Mouse (Mus musculus): Measurements from ENCODE around the gene Agbl1. TPM values are rescaled to one million over a fixed set of nuclear protein-coding genes. Genes with fewer than 3 reads are reported as not detected.

Agbl1 gene
- polyA plus RNA-seq, 1 experiment from 2014 or later: 0.18 TPM

DNA sequence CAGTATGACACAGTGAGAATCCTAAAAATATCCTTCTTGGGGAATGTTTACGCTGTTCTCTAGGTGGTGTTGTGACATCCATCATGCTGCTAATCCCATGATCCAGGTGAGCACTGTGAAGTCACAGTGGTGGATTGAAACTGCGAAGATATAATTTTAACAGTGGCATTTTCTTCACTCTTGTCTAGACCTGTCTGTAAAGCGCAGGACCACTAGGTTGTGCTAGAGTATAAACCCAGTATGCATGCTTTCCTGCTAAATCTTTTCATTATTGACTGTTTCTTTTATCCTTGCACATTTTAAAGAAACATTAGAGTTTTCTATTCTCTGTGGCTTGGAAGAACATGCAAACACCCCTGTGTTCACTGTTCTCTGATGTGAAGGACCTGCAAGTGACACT lies 57.8 kb downstream of the Agbl1 start:
- Histone ChIP-seq H3K4me3 (no peak overlapping the region), H3K9ac (no peak overlapping the region), H3K27me3 (no peaks in the 10 kb centered on the region), H3K4me2 (no peak overlapping the region), H3K4me1 (no peaks in the 10 kb centered on the region), H3K36me3 (no peaks in the 10 kb centered on the region), H3K27ac (no peak overlapping the region), H3K9me3 (no peaks in the 10 kb centered on the region)
- 77% methylated on average over 3 of the region's 3 CpGs for WGBS
- ATAC-seq (ENCODE audit: insufficient number of reproducible peaks, low FRiP score, low TSS enrichment, low read depth): no peak

- H3K27ac ChIP-seq: no peak overlapping the region
- H3K4me1 ChIP-seq: no peaks in the 10 kb centered on the region
- H3K9me3 ChIP-seq: no peaks in the 10 kb centered on the region
- H3K4me2 ChIP-seq: no peak overlapping the region
- H3K27me3 ChIP-seq: no peaks in the 10 kb centered on the region
- no peak overlapping the region for H3K9ac ChIP-seq
- no peak for ATAC-seq (ENCODE audit: insufficient number of reproducible peaks, low FRiP score, low TSS enrichment, low read depth)
- 78% methylated on average over 4 of the region's 4 CpGs for WGBS
- no peak overlapping the region for H3K4me3 ChIP-seq
- H3K36me3 ChIP-seq: no peaks in the 10 kb centered on the region
Observed at GRCm38 (mm10) chr7:76321866-76322553, 92.3 kb downstream of the Agbl1 start.

- Histone ChIP-seq H3K27me3 (no peaks in the 10 kb centered on the region), H3K4me3 (no peak overlapping the region), H3K4me1 (no peaks in the 10 kb centered on the region), H3K4me2 (no peak overlapping the region), H3K27ac (no peak overlapping the region), H3K9me3 (no peaks in the 10 kb centered on the region), H3K9ac (no peak overlapping the region), H3K36me3 (no peaks in the 10 kb centered on the region)
- no peak for ATAC-seq (ENCODE audit: insufficient number of reproducible peaks, low FRiP score, low TSS enrichment, low read depth)
- 55% methylated on average over 2 of the region's 2 CpGs for WGBS
Observed at GRCm38 (mm10) chr7:76326091-76326490, 96.4 kb downstream of the Agbl1 start.

DNA sequence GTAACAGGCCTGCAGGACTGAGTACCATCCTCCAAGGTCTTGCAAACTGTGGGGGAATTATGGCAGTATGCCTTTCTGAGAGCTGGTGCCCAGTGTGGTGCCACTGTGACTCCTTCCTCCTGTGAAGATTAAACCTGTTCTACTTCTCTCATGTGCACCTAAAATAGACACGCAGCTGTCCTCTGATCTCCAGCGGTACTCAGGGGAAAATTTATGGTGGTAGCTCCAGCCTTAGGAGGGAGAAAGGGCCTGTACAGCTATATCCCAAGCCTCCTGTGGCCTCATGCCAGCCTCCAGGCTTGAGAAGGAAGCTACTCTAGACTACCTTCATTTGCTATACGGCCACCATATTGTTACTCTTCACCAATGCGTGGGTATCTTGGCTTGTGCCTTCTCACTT lies 109.6 kb downstream of the Agbl1 start:
- no peaks in the 10 kb centered on the region for H3K9me3 ChIP-seq
- H3K36me3 ChIP-seq: no peaks in the 10 kb centered on the region
- H3K27ac ChIP-seq: no peak overlapping the region
- 90% methylated on average over 4 of the region's 4 CpGs for WGBS
- no peaks in the 10 kb centered on the region for H3K27me3 ChIP-seq
- H3K4me2 ChIP-seq: no peak overlapping the region
- H3K4me1 ChIP-seq: no peaks in the 10 kb centered on the region
- no peak overlapping the region for H3K9ac ChIP-seq
- H3K4me3 ChIP-seq: no peak overlapping the region
- no peak for ATAC-seq (ENCODE audit: insufficient number of reproducible peaks, low FRiP score, low TSS enrichment, low read depth)

- no peak overlapping the region for H3K9ac ChIP-seq
- 85% methylated on average over 1 of the region's 1 CpGs for WGBS
- ATAC-seq (ENCODE audit: insufficient number of reproducible peaks, low FRiP score, low TSS enrichment, low read depth): no peak
Observed at GRCm38 (mm10) chr7:76341601-76342000, 111.9 kb downstream of the Agbl1 start.

DNA sequence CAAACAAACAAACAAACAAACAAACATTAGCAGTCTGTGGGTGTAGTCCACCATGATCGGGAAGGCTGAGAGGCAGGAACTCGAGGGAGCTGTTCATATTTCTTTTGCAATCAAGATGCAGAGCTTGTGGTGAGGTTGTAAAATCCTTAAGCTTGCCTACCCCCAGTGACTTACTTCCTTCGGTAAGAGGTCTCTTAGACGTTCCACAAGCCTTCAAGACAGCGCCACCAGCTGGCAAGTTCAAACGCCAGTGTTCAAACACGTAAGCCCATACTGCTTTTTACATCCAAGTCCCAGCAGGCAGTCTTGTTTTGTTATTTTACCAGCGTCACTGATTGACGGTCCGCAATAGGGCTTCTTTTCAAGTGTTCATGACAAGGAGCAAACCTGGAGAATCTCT lies 123.8 kb downstream of the Agbl1 start:
- Histone ChIP-seq H3K4me3 (no peak overlapping the region), H3K9me3 (no peaks in the 10 kb centered on the region), H3K27me3 (no peaks in the 10 kb centered on the region), H3K9ac (no peak overlapping the region), H3K4me2 (no peak overlapping the region), H3K36me3 (no peaks in the 10 kb centered on the region), H3K4me1 (no peaks in the 10 kb centered on the region), H3K27ac (no peak overlapping the region)
- WGBS: 35% methylated on average over 10 of the region's 10 CpGs
- no peak for ATAC-seq (ENCODE audit: insufficient number of reproducible peaks, low FRiP score, low TSS enrichment, low read depth)

More at GRCm38 (mm10) chr7:76341601-76342000, 111.9 kb downstream of the Agbl1 start:
- no peaks in the 10 kb centered on the region for H3K27me3 ChIP-seq
- H3K4me2 ChIP-seq: no peak overlapping the region
- H3K36me3 ChIP-seq: no peaks in the 10 kb centered on the region
- no peak overlapping the region for H3K4me3 ChIP-seq
- H3K27ac ChIP-seq: no peak overlapping the region
- no peaks in the 10 kb centered on the region for H3K9me3 ChIP-seq
- H3K4me1 ChIP-seq: no peaks in the 10 kb centered on the region

DNA sequence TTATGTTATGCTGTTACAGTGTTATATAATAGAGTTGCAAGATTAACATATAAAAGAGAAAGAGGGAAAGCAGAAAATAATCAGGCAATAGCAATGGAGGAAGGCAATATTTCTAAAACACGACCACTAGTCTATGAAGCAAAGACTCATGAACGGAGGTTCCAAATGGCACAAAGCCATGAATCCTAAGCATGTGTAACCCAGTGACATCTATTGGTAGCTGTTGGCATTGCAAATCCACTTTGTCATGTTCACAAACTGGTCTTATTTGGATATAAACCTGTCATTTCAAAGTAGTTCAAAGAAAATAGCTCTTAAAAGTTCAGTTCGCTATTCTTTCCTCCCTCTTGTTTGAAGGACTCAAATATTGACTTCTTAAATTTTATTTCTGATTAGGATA lies 124.8 kb downstream of the Agbl1 start:
- Histone ChIP-seq H3K4me1 (no peaks in the 10 kb centered on the region), H3K27me3 (no peaks in the 10 kb centered on the region), H3K27ac (no peak overlapping the region), H3K36me3 (no peaks in the 10 kb centered on the region), H3K4me3 (no peak overlapping the region), H3K9me3 (no peaks in the 10 kb centered on the region), H3K9ac (no peak overlapping the region), H3K4me2 (no peak overlapping the region)
- 17% methylated on average over 3 of the region's 3 CpGs for WGBS
- ATAC-seq (ENCODE audit: insufficient number of reproducible peaks, low FRiP score, low TSS enrichment, low read depth): no peak

DNA sequence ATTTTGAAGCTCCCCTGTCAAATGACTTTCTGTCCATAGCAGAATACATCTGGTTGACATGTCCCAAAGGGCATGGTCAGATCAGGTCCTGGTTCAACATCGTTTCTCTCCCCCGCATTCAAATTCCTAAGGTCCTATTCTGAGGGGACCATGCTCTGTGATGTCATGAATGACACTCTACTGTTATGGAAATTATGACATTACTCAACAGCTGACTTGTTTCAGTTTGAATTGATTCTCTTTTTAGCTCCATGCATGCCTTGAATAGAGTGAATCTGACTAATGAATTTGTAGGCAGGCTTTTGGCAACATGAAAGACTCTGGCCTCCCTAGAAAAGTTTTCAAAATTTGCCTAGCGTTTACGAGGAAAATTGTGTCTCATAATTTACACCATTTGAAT lies 141.6 kb downstream of the Agbl1 start:
- H3K4me3 ChIP-seq: no peak overlapping the region
- ATAC-seq (ENCODE audit: insufficient number of reproducible peaks, low FRiP score, low TSS enrichment, low read depth): no peak
- no peaks in the 10 kb centered on the region for H3K4me1 ChIP-seq
- no peaks in the 10 kb centered on the region for H3K36me3 ChIP-seq
- H3K27me3 ChIP-seq: no peaks in the 10 kb centered on the region
- no peak overlapping the region for H3K4me2 ChIP-seq
- 87% methylated on average over 4 of the region's 4 CpGs for WGBS
- no peak overlapping the region for H3K27ac ChIP-seq
- no peaks in the 10 kb centered on the region for H3K9me3 ChIP-seq
- no peak overlapping the region for H3K9ac ChIP-seq

DNA sequence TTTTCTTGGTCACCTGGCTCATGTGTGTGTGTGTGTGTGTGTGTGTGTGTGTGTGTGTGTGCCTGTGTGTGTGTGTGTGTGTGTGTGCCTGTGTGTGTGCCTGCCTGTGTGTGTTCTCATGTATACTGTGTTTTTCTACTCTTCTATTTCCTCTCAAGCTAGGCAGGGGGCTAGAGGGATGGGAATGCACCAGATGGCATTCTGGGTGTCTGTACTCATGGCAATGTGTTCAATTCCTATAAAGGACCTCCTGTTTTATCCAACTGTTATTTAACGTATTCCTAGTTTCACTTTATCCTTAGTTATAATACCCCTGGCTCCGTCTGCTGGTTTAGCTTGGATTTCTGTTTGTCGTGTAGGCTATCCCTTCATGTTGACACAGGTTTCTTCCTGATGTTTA lies 149.8 kb downstream of the Agbl1 start:
- H3K4me3 ChIP-seq: no peak overlapping the region
- no peaks in the 10 kb centered on the region for H3K36me3 ChIP-seq
- H3K9me3 ChIP-seq: no peaks in the 10 kb centered on the region
- H3K4me1 ChIP-seq: no peaks in the 10 kb centered on the region
- H3K27ac ChIP-seq: no peak overlapping the region
- ATAC-seq (ENCODE audit: insufficient number of reproducible peaks, low FRiP score, low TSS enrichment, low read depth): no peak
- H3K9ac ChIP-seq: no peak overlapping the region
- H3K27me3 ChIP-seq: no peaks in the 10 kb centered on the region
- 79% methylated on average over 3 of the region's 3 CpGs for WGBS
- H3K4me2 ChIP-seq: no peak overlapping the region

DNA sequence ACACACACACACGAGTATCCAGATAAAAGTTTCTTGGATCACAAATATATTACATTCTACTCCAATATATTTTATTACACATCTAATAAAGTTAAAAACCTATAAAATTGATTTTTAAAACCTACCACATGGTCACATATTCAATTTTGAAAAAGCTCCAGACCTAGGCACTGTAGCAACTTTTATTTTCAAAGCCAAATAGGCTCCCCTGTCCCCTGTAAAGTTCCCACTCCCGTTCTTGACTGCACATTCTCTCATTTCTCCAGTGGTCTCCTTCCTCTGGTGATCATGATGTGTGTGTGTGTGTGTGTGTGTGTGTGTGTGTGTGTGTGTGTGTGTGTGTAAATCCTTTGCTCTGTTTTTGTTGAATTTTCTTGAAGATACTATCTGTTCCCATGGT lies 152.3 kb downstream of the Agbl1 start:
- ATAC-seq (ENCODE audit: insufficient number of reproducible peaks, low FRiP score, low TSS enrichment, low read depth): no peak
- Histone ChIP-seq H3K36me3 (no peaks in the 10 kb centered on the region), H3K27me3 (no peaks in the 10 kb centered on the region), H3K27ac (no peak overlapping the region), H3K4me3 (no peak overlapping the region), H3K4me2 (no peak overlapping the region), H3K9me3 (no peaks in the 10 kb centered on the region), H3K4me1 (no peaks in the 10 kb centered on the region), H3K9ac (no peak overlapping the region)
- WGBS: 44% methylated on average over 2 of the region's 2 CpGs

DNA sequence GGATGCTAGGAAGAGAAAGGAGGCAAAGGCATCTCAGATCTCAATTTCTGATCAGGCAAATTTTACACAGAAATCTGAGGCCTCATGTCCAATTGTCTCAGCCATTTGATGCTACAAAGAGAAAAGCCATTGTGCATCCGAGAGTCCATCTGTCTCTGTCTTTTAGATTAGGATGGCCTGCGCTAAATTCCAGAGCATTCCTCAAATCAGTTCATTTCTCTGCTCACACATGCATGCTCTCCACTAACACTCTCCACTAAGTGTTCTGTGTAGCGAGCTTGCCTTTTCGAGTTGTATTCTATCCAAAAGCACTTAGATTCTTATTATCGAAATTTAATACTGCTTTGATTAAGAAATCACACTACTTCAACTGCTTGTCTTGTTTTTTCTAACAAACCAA lies 159.6 kb downstream of the Agbl1 start:
- no peaks in the 10 kb centered on the region for H3K36me3 ChIP-seq
- no peak overlapping the region for H3K4me3 ChIP-seq
- H3K4me1 ChIP-seq: peaks cover 10% of the 10 kb centered on the region
- no peak overlapping the region for H3K27ac ChIP-seq
- no peak overlapping the region for H3K4me2 ChIP-seq
- no peak overlapping the region for H3K9ac ChIP-seq
- H3K27me3 ChIP-seq: 0 out of 2 replicates have a peak, but pooled peaks cover 4% of the 10 kb centered on the region
- no peaks in the 10 kb centered on the region for H3K9me3 ChIP-seq
- WGBS: 80% methylated on average over 5 of the region's 5 CpGs
- ATAC-seq (ENCODE audit: insufficient number of reproducible peaks, low FRiP score, low TSS enrichment, low read depth): no peak

DNA sequence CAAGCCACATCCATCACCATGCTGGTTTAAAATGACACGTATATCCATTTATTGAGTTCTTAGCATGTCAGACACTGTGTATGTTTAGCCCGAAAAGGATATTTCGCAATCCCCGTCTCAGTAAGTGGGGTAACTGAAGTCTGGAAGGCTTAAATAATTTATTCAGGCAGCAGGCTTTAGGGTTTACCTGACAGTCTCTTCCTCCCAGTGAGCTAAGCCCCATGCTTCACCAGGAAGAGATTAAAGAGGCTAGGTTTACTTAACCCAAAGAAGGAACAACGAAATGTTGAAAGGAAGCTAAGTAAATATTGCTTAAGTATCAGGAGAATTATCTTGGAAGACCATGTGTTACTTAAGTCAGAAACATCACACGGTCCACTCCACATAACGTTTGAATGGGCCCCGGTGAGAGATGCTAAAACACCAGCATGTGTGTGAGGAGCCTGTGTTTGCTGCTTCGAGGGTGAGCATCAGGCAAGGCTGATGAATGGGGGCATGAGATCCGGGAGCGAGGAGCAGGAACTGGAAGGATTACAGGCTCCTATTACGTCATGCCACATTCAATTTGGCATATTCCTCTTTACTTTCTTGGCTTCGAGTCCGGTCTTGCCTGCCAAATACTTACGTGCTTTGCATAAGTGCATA lies 162.7 kb downstream of the Agbl1 start:
- ATAC-seq (ENCODE audit: insufficient number of reproducible peaks, low FRiP score, low TSS enrichment, low read depth): no peak
- Histone ChIP-seq H3K9ac (no peak overlapping the region), H3K27me3 (peaks cover 10% of the 10 kb centered on the region; the same call in 1 of the 2 replicates), H3K4me1 (peaks cover 10% of the 10 kb centered on the region), H3K36me3 (no peaks in the 10 kb centered on the region), H3K27ac (no peak overlapping the region), H3K4me2 (peak overlapping the region; percentile 40), H3K4me3 (peak overlapping the region; percentile 28; the same call in 1 of the 2 replicates), H3K9me3 (no peaks in the 10 kb centered on the region)
- WGBS: 28% methylated on average over 15 of the region's 15 CpGs

Data from limb, embryonic 15.5 days (tissue).